Comparison of ENCODE assay signal across 8 mouse cellular contexts in the genomic region with DNA sequence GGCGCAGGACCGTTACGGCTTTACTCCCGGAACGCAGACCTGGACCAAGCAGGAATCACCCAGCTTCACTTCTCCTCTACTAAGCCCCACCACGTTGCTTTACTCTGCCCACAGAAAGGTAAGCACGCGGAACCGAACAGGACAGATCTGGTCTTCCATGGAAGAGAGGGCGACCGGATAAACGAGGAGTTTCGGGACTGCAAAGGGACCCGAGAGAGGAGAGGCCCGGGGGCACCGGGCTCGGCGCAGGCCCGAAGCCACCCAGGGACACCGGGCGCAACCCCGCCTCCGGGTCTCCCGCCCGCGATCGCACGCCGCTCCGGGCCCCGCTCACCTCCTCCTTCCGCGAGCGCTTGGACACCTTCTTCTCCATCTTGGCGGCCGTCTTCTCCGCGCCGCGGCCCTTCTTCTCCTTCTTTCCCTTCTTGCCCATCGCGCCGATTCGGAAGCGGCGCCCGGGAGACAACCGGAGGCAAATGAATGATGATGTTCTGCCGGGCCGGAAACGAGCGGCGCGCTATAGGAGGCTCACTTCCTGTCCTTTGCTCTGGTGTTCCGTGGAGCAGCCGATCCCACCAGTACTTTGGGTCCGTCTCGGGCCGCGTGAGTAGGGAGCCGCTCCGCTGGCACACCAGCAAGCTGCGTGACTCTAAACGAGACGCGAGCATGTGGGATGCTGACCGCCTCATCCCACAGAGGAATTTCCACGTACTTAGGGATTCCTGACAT. TPM values are rescaled to one million over a fixed set of nuclear protein-coding genes. Genes with fewer than 3 reads are reported as not detected.
DNase-seq lines count a peak whose midpoint lies in the region; ATAC-seq lines count a peak whose summit lies in the region.

Gene Klhdc4 (minus strand): TSS at position 522 of the 729 bp plus-strand sequence.

- peak within 1 kb of the TSS; percentile 97 for H3K4me3 ChIP-seq in heart, embryonic 13.5 days
- H3K4me3 ChIP-seq in liver, embryonic 12.5 days, result peak within 1 kb of the TSS; percentile 82
- H3K4me3 ChIP-seq in stomach, embryonic 15.5 days (replicated peaks), result peak within 1 kb of the TSS; percentile 87

- no peaks in the 10 kb centered on the region for H3K9me3 ChIP-seq in heart, embryonic 13.5 days
- no peaks in the 10 kb centered on the region for H3K9me3 ChIP-seq in liver, embryonic 12.5 days (replicated peaks)
- no peaks in the 10 kb centered on the region for H3K9me3 ChIP-seq in stomach, embryonic 15.5 days

- H3K36me3 ChIP-seq in heart, embryonic 13.5 days, result no peaks in the 10 kb centered on the region
- no peaks in the 10 kb centered on the region for H3K36me3 ChIP-seq in liver, embryonic 12.5 days
- no peaks in the 10 kb centered on the region for H3K36me3 ChIP-seq in stomach, embryonic 15.5 days

- H3K9ac ChIP-seq in heart, embryonic 13.5 days, result peak within 1 kb of the TSS; percentile 94
- peak within 1 kb of the TSS; percentile 76 for H3K9ac ChIP-seq in liver, embryonic 12.5 days
- peak within 1 kb of the TSS; percentile 89 for H3K9ac ChIP-seq in stomach, embryonic 15.5 days

- peak within 1 kb of the TSS; percentile 97 for H3K4me2 ChIP-seq in heart, embryonic 13.5 days
- peak within 1 kb of the TSS; percentile 93 for H3K4me2 ChIP-seq in liver, embryonic 12.5 days
- H3K4me2 ChIP-seq in stomach, embryonic 15.5 days, result peak within 1 kb of the TSS; percentile 85

- ATAC-seq in erythroid progenitor cell, adult 5-6 weeks (replicated peaks; ENCODE audit: low FRiP score, poor library complexity, severe bottlenecking), result peak; percentile 94
- ATAC-seq in heart, embryonic 13.5 days (ENCODE audit: extremely low read depth, insufficient number of reproducible peaks, low FRiP score, low TSS enrichment), result peak; percentile 77; the same call in 1 of the 2 replicates
- peak; percentile 98 for ATAC-seq in liver, embryonic 12.5 days
- peak; percentile 96 for ATAC-seq in stomach, embryonic 15.5 days (ENCODE audit: insufficient read depth, low FRiP score, low read depth)

- under 1% methylated on average over 68 of the region's 68 CpGs for WGBS in heart, embryonic 13.5 days
- under 1% methylated on average over 67 of the region's 68 CpGs for WGBS in liver, embryonic 12.5 days (ENCODE audit: insufficient replicate concordance)
- WGBS in stomach, embryonic 15.5 days, result under 1% methylated on average over 68 of the region's 68 CpGs

- H3K27me3 ChIP-seq in heart, embryonic 13.5 days (replicated peaks), result no peaks in the 10 kb centered on the region
- H3K27me3 ChIP-seq in liver, embryonic 12.5 days (replicated peaks), result no peaks in the 10 kb centered on the region
- no peaks in the 10 kb centered on the region for H3K27me3 ChIP-seq in stomach, embryonic 15.5 days (replicated peaks)

- peak within 1 kb of the TSS; percentile 39; the same call in 1 of the 2 replicates for H3K27ac ChIP-seq in heart, embryonic 13.5 days (replicated peaks)
- no peak within 1 kb of the TSS for H3K27ac ChIP-seq in liver, embryonic 12.5 days
- peak within 1 kb of the TSS; percentile 16; the same call in 1 of the 2 replicates for H3K27ac ChIP-seq in stomach, embryonic 15.5 days

- H3K4me1 ChIP-seq in heart, embryonic 13.5 days, result peaks cover 19% of the 10 kb centered on the region
- peaks cover 21% of the 10 kb centered on the region for H3K4me1 ChIP-seq in liver, embryonic 12.5 days
- H3K4me1 ChIP-seq in stomach, embryonic 15.5 days, result peaks cover 8% of the 10 kb centered on the region

- DNase-seq in CD4-positive helper T cell, adult 2 months (ENCODE audit: low read depth, low spot score), result peak; percentile 93
- peak; percentile 81 for DNase-seq in brain, embryonic 18.5 days (ENCODE audit: low read depth, low spot score)
- DNase-seq in kidney, postnatal 10 days, result peak; percentile 89
- DNase-seq in natural killer cell, adult 2 months (ENCODE audit: low spot score in 2 of 2), result peak; percentile 76 to 85

RNA-seq across cellular contexts. Expression of gene Klhdc4, which starts in this region (rescaled TPM):
- 7.9 and 16.3 TPM in 2 replicates for total RNA-seq in erythroid progenitor cell, adult 5-6 weeks (2015; ENCODE audit: low replicate concordance)
- 15.7 and 17.9 TPM in 2 replicates for total RNA-seq in erythroid progenitor cell, adult 5-6 weeks (2017; ENCODE audit: low replicate concordance)
- polyA plus RNA-seq in heart, embryonic 13.5 days (2015; fragmentation: Nextera tagmentation; extraction: Ambion mirVana), result 25.7 and 26.8 TPM in 2 replicates
- polyA plus RNA-seq in liver, embryonic 12.5 days (2016; fragmentation: Nextera tagmentation; extraction: Ambion mirVana), result 34.1 and 36.2 TPM in 2 replicates
- 36.2 and 38.6 TPM in 2 replicates for polyA plus RNA-seq in stomach, embryonic 15.5 days (2015; fragmentation: Nextera tagmentation; extraction: Ambion mirVana)
